Mouse (Mus musculus): ENCODE data around the gene Mus81. TPM values are rescaled to one million over a fixed set of nuclear protein-coding genes. Genes with fewer than 3 reads are reported as not detected.

Mus81 gene
- total RNA-seq (2017), result 20.7 and 26.9 TPM in 2 replicates

DNA sequence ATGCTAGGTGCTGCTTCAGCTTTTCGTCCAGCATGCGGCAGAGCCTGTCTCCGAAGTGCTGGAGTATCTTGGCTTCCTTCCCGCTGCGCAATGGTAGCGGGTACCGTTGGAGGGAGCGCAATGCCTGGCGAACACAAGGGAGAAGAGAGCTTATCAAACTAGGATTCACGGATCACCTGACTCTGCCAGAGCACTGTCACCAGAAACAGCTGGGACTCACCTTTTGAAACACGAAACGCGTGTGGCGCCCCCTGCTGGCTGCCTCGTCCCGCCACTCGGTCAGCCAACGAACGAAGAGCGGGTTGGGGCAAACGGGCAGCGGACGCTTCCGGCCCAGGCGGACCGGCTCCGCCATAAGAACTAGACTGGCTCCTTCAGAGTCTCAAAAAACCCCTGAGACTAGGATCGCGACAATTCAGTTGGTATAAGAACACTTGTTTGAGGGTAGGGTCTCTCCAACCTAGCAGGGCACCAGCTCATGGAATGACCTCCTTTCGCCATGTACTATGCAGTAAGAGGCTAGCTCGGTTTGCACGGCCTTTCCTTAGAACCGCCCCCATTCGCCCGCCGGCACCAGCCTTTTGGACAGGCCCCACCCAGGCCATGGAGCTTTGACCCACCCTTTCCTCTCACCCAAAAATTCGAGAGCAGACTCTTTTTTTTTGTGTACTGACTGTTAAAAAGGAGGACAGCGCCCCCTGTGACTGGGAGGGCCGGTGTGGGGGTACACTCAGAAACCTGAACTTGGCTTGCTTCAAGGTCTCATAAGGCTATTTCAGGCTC lies at the start of gene Mus81:
Gene Mus81, minus strand, starts transcription at position 635 of the 783 bp plus-strand sequence.
- ATAC-seq (replicated peaks; ENCODE audit: low read depth, poor library complexity, severe bottlenecking), result peak; percentile 46

DNA sequence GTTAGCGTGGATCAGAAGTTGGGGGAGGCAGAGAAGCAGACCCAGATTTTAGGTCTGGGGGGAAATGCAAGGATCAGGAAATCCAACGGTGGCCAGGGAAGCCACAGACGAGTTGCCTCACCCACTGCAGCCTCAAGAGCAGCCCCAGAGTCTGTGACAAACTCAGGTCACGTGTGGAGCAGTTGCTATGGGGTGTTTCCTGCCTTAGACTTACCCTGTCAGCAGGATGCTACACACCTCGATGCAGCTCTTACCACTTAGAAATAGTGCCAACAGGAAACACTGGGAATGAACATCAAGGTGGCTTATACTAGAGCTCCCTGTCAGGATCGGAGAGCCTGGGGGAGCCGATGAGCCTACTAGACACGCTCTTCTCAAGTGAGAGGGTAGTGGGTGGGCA lies 44.3 kb upstream of the Mus81 start:
- no peak for ATAC-seq (replicated peaks; ENCODE audit: low read depth, poor library complexity, severe bottlenecking)

DNA sequence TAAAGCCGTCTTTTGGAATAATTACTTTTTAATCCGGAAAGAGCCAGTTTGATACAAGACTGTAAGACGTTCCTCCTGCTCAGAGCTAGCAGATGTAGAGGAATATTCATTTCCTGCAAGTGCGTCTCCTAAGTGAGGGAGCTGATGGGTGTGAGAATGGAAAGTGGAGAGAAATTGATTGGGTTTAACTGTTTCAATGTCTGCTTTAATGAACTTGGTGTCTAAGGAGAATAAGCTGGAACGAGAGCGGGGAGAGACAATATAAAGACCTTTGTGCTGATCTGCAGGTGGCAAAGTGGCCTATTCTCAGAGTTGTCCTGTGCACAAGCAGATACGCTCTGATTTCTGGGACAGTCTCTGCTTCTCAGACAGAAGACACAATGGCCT lies 41.9 kb upstream of the Mus81 start:
- ATAC-seq (replicated peaks; ENCODE audit: low read depth, poor library complexity, severe bottlenecking), result no peak

DNA sequence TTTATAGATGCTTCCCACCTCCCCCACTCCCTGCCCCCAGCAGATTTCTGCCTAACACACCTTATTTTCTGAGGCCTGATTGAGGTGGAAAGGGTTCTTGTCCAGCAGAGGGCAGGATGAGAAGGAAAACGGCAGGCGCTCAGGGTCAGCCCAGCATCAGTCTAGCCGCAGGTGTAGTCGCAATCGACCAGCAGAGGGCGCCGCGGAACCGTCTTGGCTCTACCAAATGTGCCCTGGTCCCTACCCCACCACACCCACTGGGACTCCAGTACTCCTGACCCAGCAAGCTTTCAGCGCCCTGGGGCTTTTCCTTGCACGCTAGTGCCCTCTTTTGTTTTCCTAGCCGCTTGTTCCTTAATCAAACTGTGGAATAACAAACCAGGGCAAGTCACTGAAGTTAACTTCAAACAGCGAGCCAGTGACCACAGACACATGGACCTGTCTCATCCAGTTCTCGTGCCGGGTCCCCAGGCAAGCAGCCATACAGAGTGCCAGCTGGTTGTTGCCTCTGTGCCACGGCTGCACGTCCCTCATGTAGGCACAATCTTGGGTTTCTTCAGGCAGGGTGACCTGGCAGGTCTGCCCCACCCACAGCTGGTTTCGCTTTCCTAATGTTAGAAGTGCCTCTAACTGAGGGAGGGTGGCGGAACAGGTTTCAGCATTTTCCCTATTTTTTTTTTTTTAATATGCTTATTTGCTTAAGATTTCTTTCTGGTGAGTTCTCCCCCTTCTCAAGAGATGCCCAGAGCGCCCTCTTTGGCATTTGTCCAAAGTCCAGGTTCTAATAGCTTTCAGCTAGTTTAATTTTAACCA lies 41.3 kb upstream of the Mus81 start:
- ATAC-seq (replicated peaks; ENCODE audit: low read depth, poor library complexity, severe bottlenecking), result peak; percentile 99

DNA sequence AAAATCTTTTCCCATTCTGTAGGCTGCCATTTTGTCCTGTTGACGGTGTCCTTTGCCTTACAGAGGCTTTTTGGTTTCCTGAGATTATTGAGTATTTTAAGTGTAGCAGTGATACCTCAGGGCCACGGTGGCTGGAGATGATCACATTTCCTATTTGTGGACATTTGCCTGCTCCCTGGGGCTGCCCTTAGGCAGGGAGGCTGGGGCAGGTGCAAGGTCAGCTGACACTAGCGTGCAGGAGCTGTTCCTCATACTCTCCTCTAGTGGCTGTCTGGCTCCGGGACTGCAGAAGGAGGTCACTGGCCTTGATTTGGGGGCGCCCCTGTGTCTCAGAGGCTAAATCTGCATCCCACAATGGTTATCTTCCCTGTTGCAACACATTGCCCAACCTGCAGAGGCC lies 37.0 kb upstream of the Mus81 start:
- ATAC-seq (replicated peaks; ENCODE audit: low read depth, poor library complexity, severe bottlenecking), result no peak

DNA sequence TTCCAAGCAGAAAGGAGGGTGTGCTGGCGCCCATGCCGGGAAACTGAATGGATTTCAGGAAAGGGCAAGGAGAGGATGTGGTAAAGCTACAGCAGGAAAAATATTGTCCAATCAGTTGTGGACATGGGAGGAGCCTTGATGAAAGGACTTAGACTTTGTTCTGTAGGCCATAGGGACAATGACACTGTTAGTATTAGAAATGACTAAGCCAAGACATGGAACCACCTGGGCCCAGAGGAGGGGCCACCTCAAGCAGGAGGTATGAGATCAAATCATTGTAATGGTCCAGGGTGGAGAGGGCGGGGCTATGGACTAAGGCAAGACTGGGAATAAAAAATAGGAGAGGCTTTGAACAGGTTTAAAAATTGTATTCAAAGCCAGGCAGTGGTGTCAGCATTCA lies 30.5 kb upstream of the Mus81 start:
- no peak for ATAC-seq (replicated peaks; ENCODE audit: low read depth, poor library complexity, severe bottlenecking)

DNA sequence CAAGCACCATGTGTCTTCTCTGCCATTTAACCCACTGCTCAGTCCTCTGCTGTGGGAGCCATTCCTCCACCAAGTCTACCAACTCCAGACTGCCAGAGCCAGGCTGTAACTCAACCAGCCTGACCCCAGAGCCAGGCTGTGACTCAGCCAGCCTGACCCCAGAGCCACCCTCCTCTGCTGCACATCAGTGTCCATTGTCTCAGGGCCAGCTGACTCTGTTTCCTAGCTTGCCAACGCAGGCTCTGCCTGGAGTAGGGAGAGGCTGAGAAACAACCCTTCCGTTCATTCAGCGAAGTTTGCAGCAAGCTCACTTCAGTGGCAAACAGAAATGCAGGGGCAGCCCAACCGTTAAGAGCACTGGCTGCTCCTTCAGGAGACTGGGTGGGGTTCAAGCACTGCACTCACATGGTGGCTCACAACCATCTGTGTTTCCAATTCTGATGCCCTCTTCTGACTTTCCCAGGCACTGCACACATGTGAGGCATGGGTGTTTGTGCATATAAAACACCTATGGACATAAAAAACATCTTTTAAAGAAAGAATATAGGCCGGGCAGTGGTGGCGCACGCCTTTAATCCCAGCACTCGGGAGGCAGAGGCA lies 28.8 kb upstream of the Mus81 start:
- no peak for ATAC-seq (replicated peaks; ENCODE audit: low read depth, poor library complexity, severe bottlenecking)

DNA sequence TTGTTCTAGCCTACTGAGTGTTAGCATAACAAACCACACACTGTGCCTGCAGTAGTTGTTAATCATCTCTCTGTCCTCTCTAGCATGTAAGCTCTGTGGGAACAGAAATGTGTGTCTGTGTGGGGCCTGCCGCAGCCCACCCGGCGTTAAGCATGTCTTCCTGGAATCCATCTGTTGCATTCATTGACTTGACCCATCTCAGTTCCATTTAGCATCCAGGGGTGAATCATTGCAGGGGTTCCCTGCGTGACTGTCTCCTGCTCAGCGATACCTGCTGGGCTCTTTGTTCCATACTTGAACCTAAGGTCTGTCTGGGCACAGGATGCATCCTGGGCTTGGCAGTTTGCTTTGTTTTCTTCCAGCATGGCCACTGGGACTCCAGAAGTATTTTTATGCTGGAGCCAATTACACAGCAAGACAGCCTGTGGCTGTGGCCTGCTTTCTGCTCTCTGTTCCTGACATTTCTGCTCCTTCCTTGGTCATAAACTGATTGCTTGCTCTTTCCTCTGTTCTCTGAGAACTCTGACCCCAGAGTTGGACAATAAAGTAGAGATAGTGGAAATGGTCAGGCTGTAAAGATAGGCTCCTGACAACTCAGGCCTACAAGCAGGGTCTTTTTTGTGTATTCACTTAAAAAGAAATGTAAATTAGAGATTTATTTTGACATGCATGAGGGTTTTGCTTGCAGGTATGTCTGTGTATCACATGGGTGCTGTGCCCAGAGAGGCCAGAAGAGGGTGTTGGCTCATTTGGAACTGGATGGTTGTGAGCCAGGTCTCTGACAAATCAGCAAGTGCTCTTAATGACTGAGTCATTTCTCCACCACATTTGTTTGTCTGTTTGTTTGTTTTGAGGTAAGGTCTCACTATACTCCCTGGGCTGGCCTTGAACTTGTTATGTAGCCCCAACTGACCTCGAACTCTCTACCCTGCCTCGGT lies 27.9 kb upstream of the Mus81 start:
- no peak; the same call in 1 of the 2 replicates for ATAC-seq (replicated peaks; ENCODE audit: low read depth, poor library complexity, severe bottlenecking)

DNA sequence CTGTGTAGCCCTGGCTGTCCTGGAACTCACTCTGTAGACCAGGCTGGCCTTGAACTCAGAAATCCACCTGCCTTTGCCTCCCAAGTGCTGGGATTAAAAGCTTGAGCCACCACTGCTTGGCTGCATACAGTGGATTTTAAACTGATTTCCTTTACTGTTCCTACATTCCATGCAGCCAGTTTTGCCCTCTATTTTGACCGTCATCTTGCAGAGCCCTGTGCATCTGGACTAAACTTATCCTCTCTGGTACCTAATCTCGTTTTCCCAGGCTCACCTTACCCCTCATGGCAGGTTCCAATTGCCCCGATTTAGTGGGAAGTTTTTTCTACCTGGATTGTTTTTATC lies 24.8 kb upstream of the Mus81 start:
- ATAC-seq (replicated peaks; ENCODE audit: low read depth, poor library complexity, severe bottlenecking), result no peak

DNA sequence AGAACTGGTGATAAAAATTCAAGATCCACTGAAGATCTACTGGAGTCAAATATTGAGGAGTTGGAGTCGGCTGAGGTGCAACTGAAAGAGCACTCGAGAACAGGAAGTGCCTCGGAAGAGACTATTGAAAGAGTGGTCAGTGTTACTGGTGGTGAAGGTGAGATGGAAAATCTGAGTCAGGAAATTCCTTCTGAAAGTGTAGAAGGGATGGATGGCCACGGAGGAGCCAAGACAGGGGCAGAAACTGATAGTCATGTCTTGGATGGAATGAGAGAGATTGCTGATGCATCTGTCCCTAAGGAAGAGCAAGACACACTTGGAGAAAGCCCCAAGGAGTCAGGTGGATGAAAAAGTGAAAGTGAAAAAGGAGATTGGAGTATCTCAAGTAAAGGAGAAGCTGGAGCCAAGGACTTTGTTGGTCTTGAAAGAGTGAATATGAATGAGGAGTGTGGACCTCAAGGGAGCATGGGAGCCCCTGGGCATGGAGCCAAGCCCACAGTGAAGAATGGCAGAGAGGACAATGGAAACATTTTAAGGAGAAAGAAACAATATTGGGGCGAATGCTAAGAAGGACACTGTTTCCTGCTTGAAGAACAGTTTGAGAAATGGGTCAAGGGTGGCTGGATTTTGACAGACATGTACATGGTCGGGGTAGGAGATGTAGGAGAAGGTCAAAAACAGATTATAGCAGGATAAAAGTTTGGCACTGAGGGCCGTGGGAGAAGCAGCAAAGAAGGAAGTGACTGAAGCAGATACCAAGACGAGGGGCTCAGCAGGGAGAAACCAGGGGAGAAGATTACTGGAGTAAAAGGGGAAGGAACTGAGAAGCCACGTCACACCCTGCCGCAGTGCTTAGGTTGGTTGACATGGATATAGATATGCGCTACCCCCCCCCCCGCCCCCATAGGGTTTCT lies 24.1 kb upstream of the Mus81 start:
- ATAC-seq (replicated peaks; ENCODE audit: low read depth, poor library complexity, severe bottlenecking), result peak; percentile 76

DNA sequence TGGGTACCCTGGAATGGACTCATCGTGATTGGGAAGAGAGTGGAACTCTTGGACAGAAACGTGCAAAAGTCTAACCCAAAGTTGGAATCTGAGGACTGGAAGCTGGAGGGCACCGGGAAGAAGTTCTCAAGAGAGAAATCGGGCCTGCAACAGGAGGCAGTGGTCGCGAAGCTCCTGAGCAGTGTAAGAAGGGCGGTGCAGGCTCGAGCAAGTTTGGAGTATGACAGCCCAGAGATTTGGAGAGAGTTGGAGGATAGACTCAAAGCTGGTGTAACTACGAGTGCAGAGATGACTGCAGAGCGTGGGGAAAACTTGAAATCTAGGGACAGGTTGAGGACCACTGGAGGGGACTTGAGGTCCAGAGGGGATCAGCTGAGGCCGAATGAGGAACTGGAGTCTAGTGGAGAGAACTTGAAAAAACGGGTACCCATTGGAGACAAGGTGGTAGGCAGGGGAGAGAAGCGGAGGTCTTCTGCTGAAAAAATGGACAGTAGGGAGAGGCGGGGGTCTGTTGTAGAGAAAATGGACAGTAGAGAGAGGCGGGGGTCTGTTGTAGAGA lies 23.0 kb upstream of the Mus81 start:
- no peak for ATAC-seq (replicated peaks; ENCODE audit: low read depth, poor library complexity, severe bottlenecking)

DNA sequence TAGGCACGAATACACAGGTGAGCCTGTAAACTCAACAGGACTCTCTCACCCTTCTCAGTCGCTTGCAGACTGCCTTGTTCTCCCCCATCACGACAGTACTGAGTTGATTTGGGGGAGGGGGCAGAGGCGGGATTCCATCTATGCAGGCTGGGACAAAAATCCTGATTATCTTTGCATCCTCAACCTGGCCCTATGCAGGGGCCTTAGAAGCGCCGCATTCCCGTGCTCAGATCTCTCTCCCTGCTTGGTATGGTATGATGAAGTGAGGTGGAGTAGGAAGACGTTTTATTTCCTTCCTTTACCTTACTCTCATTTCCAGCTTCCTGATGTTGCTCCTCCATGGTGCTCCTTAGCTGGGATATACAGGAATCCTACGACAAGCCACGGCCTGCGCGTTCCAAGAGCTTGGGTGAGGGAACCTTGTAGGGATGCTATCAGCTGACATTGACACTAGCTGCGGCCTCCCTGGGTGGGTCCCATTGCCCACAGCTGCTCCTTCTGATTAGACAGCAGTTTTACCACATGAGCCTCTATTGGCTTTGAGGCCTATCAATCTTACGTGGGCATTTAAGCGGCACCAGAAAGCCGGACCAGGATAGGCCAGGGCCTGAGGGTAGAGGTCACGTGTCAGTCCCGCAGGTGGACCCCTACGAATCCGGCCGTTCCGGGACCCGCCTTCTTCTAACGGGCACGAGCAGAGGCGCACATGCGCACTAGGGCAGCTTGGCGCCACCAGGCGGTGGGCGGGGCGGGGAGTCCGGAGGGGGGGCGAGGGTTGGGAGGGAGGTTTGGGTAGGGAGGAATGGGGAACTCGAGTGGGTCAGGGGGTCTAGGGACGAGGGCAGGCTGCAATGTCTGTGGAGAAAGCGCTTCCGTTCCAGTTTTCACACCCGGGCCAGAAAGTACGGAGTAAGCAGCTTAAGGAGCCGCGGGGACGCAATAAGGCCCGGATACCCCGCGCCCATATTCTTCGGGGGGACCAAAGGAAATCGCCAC lies 22.1 kb upstream of the Mus81 start, which contains the start of gene Snx32:
Gene Snx32, minus strand, starts transcription at position 508 of the 996 bp plus-strand sequence.
- peak; percentile 94 for ATAC-seq (replicated peaks; ENCODE audit: low read depth, poor library complexity, severe bottlenecking)

DNA sequence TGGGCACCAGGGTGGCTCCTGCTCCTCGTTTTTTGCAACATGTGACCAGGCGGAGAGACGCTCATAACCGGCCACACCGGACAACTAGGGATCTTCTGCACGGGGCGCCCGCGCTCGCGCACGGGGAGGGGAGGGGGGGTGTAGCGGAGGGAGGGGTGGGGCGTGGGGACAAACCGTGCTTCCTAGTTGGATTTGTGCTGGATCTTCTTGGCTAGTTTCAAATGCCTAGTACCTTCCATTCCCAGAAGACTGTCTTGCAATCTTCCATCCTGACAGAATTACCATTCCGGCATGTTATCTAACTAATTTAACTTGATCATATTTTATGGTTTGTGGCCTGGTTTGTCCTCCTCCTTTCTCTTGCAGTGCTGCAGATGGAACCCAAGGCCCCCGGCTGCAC lies 15.5 kb upstream of the Mus81 start, which contains the start of gene 1700020D05Rik:
Gene 1700020D05Rik, minus strand, starts transcription at position 101 of the 400 bp plus-strand sequence.
- ATAC-seq (replicated peaks; ENCODE audit: low read depth, poor library complexity, severe bottlenecking), result no peak

DNA sequence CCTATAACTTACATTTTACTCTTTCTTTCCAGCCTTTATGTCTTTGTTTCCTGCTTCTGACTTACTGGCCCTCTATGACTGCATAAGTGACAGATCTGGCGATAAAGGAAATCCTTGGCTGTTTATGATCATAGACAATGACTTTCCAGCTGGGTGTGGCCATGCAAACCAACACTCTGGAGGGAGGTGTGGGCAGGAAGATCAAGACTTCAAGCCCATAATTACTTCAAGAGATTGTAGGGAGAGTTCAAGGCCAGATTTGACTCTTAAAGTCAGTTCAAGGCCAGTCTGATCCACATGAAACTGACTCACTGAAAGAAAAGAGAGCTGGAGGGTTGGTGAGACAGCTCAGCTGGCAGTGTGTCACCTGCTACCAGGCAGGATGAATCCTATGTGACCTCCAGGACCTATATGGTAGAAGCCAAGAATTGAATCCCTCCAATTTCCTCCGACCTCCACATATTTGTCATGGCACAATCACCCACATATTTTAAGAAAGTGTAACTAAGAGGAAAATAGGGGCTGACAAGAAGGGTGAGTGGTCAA lies 12.2 kb upstream of the Mus81 start:
- ATAC-seq (replicated peaks; ENCODE audit: low read depth, poor library complexity, severe bottlenecking), result no peak

DNA sequence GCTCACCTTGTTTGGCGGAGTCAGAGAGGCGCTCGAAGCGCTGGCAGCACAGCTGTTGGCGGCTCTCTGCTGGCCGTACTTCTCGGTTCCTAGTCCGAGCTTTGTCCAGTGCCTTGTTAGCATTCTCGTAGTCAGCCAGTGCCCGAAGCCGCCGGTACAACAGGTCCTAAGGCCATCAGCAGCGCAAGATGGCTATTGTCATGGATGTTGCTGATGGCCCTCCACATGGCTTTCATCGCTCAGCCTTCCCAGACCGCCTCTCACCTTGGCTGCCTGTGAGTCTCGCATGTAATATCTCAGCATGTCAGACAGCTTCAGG lies 7.8 kb upstream of the Mus81 start:
- ATAC-seq (replicated peaks; ENCODE audit: low read depth, poor library complexity, severe bottlenecking), result no peak

DNA sequence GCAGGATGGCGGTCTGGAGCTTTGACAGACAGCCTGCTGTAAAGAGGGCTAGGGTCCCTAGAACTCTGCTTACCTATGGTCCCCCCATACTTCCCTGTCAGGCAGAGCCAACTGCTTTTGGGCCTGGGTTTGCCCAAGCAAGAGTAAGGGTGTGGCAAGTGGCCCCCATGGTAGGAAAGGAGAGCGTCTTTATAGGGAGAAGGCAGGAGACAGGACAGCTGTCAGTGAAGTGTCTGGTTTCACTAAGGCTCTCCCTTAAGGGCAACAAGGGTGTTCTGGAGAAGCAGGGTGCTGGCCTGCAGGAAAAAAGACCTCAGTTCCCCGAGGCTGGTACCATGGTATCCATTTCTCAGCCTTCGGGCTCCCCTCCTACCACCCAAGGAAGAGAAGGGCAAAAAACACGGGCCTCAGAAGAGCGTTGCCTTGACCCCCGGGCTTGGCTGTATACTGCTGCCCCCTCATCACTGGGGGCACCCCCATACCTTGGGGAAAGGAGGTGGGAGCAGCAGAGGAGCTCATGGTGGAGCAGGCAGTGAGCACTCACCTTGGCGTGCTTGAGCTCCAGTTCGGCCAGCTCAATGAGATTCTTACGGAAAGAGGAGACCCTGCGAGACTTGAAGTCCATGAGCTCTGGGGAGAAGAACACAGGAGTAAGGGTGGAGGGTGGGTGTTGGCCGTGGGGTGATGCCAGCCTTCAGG lies 7.3 kb upstream of the Mus81 start:
- no peak for ATAC-seq (replicated peaks; ENCODE audit: low read depth, poor library complexity, severe bottlenecking)

DNA sequence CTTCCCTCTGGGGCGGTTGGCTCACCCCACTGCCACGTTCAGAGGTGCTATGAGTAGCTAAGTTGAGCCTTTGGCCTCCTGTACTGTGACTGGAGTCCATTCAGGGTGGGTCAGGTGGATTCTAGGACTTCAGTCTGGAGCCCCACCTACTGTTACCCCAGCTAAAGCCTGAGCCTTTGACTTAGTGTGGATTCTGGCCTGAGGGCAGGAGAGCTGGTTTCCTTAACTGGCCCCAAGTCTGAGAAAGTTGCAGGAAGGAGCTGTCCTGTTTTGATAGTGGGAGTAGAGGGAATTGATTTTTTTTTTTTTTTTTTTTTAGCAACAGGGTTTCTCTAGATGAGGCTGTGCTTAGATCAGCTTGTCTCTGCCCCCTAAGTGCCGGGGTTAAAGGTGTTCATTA lies 6.1 kb upstream of the Mus81 start:
- ATAC-seq (replicated peaks; ENCODE audit: low read depth, poor library complexity, severe bottlenecking), result no peak

Measured in common myeloid progenitor, adult 5-6 weeks (primary cell).